Mouse (Mus musculus) B cell, adult 2 months (primary cell): ENCODE measurements around the gene Gba.

Experiments
- DNase-seq, 2 experiments: peaks; one replicate each; pipeline ENCODE4 v3.0.0; 2022

Gba gene

GRCm38 (mm10) chr3:89244158-89244981 lies 41.6 kb downstream of the Gba start:
- DNase-seq: peak; percentile 52 to 53

- DNase-seq: peak; percentile 39 to 49
These were observed 42.4 kb downstream of the Gba start for GRCm38 (mm10) chr3:89244982-89245687.

GRCm38 (mm10) chr3:89245688-89246171 lies 43.0 kb downstream of the Gba start, which contains the start of gene Krtcap2:
TSS of gene Krtcap2 (plus strand) at chr3:89245966.
- peak; percentile 39 to 41 for DNase-seq

GRCm38 (mm10) chr3:89246261-89247100 lies 43.8 kb downstream of the Gba start, which contains the start of gene Trim46:
TSS of gene Trim46 (minus strand) at chr3:89246309.
- DNase-seq: peak; percentile 90 to 91

GRCm38 (mm10) chr3:89247466-89247865 lies 44.7 kb downstream of the Gba start:
- DNase-seq: no peak

- peak; percentile 79 to 80 for DNase-seq
These were observed 47.8 kb downstream of the Gba start for GRCm38 (mm10) chr3:89250435-89251040.

- DNase-seq: peak; percentile 77 to 78
These were observed 48.7 kb downstream of the Gba start for GRCm38 (mm10) chr3:89251365-89251895.

- no peak for DNase-seq
These were observed 52.3 kb downstream of the Gba start for GRCm38 (mm10) chr3:89254994-89255393.

- no peak for DNase-seq
These were observed 53.4 kb downstream of the Gba start for GRCm38 (mm10) chr3:89256177-89256576.
